Mouse (Mus musculus): ENCODE data around the gene Vps39.

GRCm38 (mm10) chr2:120312276-120312825, 40.6 kb downstream of the Vps39 start:
- TF ChIP-seq POLR2A (IDR thresholded peaks at IDR 0.05; ENCODE audit: borderline replicate concordance, low read depth, low read length), result no peak
- TF ChIP-seq CTCF (IDR thresholded peaks at IDR 0.05; ENCODE audit: low read depth, low read length), result no peak
